Mouse (Mus musculus) kidney, adult 11 months (tissue): ENCODE measurements around the gene Mrps27.

Source experiments
- DNase-seq: peaks from one replicate; pipeline ENCODE4 v3.0.0; 2022

Mrps27 gene

DNA sequence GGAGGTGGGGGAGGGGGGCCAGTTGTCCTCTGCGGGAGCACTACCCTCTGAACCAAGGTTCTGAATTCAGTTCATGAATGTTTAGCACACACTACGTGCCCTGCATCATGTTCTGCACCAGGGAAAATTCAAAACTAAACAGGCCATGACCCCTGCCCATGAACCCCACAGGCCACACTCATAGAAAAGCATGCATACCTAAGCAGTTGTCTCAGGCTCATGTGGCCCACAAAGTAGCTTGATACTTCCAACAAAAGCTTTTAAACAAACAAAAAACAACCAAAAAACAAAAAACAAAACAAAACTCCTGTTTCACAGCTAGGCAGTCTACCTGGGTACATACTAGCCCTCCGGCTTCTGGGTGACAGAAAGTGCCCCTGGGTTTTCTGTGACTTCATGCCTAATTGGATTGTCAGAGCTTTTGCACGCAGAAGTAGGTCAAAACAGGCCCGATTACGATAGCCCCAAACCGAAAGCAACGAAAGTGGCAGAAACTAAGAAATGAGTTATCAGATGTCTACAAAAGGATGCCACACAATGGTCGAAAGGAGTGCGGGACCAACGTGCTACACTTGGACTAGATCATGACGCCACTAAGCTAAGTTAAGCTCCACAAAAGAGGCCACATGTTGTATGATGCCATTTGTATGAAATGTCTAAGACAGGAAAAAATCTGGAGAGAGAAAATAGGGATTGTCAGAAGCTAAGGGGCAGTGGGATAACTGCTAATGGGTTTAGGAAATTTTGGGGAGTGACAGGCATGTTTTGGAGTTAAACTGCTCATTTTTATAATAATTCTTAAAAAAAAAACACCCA lies 98.1 kb downstream of the Mrps27 start:
- peak; percentile 32 for DNase-seq

DNA sequence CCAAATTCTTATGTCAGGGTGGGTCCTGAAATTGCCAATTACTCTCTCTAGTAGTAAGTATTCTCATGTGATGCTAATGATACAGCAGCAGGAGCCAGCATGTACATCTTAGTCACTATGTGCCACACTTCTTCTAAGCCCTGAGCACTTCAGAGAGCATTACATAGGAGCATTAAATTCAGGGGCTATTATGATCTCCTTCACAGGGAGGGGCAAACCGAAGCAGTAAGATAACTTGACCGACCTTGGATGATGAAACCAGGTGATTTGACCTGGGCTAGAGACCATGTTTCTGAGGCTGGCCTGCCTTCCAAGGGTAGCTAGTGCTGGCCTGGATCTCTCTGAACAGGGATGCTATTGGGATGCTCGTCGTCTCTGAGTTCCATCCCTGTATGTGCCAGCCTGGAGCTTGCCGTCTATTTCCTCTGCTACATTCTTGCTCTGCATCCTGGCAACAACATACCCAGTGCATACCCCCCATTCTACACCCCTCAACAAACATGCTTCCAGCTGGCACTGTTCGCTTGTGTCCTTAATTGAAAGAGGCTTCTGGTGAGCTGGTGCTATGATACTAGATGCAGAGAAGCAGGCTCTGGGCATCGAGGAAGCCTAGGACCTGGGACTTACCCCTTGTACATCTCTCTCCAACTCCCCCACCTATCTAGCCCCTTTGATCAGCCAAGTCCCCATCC lies 99.0 kb downstream of the Mrps27 start:
- no peak for DNase-seq

DNA sequence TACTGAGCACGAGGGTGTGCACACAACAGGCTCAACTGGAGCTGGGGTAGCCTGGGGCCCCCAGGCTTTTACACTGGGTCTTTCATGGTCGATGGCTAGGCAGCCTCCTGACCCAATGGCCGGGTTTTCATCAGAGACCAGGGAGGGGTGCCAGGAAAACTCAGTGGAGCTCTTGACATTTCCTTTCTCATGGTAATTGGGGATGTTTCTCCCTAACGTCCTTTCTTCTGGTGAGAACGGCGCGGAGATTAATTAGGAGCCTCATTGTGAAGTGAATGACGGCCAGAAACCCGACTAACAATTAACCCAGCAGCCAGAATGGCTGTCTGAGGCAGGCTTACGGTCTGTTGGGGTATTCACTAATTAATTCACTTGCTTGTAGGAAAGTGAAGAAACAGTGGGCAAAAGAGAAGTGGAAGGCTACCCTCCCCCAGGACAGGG lies 99.9 kb downstream of the Mrps27 start:
- DNase-seq: no peak

DNA sequence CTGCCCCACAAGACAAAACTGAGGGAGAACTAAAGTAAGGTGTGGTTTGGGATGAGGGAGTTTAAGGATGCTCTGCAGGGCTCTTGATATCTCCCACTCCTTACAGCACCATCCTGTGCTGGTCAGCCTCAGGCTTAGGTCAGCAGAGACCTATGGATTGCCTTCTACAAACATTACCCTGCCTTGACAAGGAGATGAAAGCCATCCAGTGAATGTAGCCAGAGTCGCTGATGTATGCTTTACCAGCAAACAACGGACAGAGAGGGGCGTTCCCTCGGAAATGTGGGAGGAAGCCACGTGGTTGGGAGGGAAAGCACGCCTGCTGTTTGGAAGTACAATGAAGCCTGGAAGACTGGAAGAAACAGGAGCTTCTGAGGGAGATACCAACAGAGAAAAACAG lies 100.3 kb downstream of the Mrps27 start:
- no peak for DNase-seq

DNA sequence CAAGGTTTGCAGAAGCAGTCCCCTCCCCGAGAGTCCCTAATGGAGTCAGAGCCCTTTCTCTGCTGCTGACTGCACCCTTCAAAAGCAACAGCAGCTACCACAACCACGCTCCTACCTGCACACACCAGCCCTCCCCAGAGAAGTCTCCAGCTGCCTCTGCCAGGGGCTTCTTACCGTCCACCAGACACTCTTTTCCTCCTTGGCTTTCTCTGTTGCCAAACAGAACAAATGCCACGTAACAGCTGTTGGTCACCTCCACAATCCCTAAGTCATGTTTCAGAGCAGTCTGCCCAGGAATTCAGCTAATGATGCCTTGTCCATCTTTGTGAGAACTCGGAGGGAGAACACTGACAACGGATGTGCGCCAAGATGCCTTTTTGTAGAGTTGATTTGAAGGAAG lies 102.4 kb downstream of the Mrps27 start:
- DNase-seq: no peak

DNA sequence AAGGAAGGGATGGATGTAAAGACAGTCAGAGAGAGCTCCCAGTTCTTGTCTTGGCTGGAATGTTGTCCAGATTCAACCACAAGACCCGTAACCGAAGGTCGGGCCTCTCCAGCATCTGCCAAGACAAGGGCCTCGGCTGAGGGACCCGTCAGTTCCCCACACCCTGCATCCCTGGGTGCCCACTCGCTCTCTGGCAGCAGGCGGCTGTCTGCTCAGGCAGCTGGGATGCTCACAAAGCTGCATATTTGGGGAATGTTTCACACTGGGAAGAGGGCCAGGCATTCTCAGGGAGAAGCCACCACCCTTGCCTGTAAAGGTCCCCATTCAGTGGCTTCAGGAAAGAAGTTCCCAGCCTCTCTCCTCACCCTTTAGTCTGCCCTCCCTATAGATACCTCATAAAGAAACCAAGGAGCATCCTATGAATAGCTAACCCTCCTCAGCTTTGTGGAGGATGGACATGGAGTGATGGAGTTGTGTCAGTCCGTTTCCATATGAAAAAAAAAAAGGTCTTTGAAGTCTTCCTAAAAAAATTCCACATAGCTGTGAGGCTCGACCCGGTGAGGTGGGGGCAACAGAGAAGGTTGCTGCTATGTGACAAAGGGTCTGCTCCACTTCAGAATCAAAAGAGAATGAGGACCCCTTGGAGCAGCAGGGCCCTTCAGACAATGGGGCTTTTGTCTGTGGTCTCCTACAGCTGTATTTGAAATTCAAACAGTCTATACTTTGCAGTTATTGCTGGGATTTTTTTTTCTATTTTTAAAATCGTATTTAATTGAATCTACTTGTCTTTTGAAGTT lies 103.0 kb downstream of the Mrps27 start:
- no peak for DNase-seq

DNA sequence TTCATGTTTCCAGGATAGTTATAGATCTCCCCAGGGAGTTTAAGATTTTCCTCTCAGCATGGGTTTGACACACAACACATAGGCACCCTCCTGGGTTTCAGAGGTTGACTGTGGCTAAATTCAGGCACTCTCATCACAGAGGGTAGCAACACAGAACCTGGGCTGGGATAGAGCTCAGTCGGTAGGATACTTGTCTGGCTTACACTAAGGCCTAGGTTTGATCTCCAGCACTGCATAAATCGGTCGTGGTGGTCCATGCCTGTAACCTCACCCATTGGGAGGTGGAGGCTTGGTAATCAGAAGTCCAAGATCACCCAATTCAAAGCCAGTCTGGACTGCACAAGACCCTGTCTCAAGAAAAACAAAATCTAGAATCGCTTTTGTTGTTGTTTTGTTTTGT lies 103.7 kb downstream of the Mrps27 start:
- DNase-seq: no peak

DNA sequence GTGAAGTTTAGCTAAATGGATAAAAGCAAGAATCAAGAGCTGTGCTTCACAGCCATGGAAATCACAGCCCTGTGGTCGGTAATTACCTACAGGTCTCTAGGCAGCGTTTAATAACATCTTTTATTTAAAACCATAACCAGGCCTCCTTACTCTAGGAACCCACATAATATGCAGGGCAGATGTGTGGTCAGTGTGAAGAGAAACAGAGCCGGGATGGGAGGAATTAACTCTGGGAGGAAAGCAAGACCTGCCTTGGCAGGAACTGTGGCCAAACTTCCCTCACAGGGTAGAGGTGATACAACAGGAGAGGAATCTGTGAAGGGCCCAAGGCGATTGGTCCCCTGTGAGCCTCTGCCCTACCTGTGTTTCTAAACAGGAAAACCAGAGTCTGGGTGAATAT lies 105.0 kb downstream of the Mrps27 start:
- no peak for DNase-seq

DNA sequence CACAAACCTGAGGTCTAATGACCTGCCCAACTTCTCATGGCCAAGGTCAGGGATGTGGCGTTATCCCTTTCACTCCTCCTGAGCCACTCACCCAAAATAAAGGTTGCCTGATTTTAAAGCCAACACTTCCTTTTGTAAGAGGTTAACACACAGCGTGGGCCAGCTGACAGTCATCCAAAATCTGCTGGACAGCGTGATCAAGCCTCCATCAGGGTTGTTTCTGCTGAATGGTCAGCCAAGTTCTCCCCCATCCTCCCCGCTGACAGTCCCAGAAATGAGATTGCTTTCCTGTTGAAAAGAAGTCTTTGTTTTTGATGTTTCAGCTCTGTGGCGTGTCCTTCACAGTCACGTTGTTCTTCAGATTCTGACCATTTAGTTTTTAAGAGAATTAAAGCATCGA lies 106.2 kb downstream of the Mrps27 start:
- DNase-seq: no peak

DNA sequence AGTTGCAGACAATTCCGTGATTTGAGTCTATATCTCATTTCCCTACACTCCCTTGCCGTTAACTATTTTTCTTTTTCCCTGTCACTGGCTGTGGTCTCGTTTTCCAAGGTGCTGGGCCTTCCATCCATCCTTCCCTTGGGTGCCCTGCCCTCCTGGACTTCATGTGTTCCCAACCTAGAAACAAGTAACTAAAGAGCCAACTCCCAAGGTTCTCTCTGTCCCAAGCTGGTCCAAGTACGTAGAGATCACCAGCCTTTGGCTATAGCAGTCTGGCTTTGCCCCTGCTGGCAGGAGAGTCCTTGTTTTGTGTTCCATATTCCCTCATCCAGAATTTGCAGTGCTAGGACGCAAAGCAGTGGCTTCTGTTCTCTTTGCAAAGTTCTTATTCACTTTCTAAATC lies 106.7 kb downstream of the Mrps27 start:
- DNase-seq: no peak

DNA sequence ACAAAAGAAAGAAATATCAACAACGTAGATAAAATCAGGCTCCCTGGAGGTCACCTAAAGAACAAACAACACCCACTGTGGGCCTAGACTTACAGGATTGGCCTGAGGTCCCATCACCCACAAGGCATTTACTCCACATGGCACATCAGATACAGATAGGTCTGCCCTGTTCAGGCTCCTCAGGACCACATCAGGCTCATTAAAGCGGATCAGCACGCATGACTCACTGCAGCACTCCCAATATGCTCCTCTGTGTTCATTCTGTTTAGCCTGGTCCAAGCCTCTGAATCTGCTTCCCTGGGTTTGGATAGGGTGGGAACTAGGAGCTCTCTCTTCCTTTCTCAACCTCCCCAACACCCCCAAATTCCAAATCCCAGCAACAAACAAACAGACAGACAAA lies 107.9 kb downstream of the Mrps27 start:
- DNase-seq: no peak

DNA sequence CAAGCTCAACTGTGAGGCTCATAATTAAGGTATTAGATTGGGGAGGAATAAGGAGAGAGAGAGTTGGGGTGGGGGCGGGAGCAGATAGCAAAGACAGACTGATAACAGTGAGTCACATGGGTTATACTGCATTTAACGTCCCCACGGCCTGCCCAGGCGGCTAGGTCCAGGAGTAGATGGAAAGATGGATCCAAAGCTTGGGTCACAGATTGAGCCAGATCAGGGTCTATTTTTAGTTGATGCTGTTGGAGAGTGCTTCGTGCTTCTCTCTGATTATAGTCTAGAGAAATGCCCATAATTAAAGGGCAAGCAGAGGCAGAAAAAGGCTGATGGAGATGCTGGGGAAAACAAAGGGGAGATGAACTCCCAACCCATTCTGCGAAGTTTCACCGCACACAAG lies 110.4 kb downstream of the Mrps27 start:
- no peak for DNase-seq

DNA sequence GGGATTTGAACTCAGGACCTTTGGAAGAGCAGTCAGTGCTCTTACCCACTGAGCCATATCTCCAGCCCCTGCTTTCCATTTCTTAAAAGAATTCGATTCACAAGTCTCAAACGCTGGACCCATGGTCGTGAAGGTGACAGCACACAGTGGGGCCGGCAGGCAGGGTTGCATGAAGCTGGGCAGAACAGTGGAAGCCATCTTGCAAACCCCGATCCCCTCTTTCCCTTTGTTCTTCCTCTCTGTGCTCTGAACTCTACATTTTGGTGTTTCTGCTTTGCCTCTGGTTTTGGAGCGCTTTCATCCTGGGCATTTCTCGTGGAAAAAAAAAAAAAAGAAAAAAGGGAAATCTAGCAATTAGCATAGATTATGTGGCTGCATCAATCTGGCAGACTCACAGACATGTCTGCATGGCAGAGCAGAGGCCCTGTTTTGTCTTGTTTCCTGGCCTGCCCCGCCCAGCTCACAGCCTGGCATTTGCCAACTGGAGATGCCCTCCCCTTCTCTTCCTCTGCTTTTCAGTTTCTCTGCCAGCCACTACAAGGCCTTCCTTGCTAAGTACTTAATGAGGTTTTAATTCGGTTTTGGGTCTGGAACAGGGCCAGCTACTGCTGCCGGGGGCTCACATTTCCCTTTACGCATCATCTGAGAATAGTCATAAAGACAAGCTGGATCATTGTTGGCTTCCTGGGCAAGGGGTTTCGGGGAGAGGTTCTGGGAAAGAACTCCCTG lies 114.2 kb downstream of the Mrps27 start:
- DNase-seq: no peak

DNA sequence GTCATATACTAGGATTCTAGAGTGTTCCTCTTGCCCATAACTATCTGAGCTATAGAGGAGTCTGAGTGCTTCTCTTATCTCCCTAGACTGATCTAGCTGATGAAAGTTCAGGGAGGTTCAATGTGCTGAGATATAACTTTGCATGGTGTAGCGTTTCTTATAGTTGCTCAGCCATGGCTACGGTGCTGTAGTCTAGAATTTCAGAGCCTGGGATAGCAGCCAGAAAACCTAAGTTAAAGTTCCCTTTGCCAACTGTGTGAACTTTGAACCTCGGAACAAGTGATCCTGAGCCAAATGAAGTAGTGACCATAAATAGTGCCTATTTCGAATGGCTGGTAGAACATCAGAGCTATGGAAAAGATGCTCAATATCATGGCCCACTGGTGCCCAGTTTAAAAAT lies 115.0 kb downstream of the Mrps27 start:
- peak; percentile 48 for DNase-seq

DNA sequence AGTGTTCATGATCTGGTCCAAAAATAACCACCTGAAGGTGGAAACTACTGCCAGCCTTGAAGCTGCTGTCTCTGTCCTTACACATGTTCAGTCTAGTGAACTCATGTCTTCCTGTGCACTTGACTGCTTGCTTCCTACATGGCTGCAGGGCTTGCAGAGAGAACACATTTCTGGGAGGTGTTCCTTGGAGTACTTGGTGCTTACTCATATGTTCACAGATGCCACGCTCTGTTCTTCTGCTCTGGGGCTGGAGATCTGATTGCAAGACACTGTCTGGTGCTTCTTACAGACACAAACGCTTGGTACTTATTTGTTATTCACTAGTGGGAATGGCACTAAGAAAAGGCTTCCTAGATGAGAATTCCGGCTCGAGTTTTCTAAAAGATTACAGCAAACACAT lies 117.3 kb downstream of the Mrps27 start:
- DNase-seq: no peak

DNA sequence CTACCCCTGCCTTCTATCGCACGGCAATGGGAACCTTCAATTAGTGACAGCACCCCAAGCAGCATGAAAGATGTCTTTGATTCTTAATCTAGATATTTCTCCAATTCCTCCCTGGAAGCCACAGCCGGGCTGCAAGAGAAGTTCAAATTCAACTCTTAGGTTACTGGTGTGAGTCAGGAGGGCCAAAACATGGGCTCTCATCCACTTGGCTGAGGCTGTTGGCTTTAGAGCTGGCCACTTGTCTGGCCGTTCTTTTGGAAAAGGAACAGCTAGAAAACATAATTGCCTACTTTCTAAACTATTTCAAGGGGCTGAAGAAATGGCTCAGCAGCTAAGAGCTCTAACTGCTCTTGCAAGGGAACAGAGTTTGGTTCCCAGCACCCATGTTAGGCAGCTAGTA lies 120.0 kb downstream of the Mrps27 start:
- no peak for DNase-seq
